9 mouse cellular contexts compared by ENCODE assay signal in genomic region chr17:28143751-28144150, GRCm38 (mm10). TPM values are rescaled to one million over a fixed set of nuclear protein-coding genes. Genes with fewer than 3 reads are reported as not detected.
DNase-seq lines count a peak whose midpoint lies in the region; ATAC-seq and TF ChIP-seq lines count a peak whose summit lies in the region.
"Had no signal": no experiment of that assay in that cellular context is flagged by ENCODE, and none has a peak within 500 bp of the region (broad histone marks: within the 10 kb centered on the region; RNA-seq: fewer than 3 reads in every experiment).

No protein-coding gene starts in this region.

- DNase-seq in heart, adult 2 months, result no peak
- DNase-seq in ES-CJ7 (ENCODE audit: low read depth, low spot score), result peak; percentile 59
- peak; percentile 46 for DNase-seq in forebrain, postnatal 0 days
- no peak for DNase-seq in layer of hippocampus, postnatal 14 days (ENCODE audit: low spot score in 2 of 2)
- DNase-seq in spleen, postnatal 14 days (ENCODE audit: low spot score in 2 of 2), result no peak

- no peak for TF ChIP-seq CTCF in heart, adult 2 months (IDR thresholded peaks at IDR 0.05)
- no peak; the same call in 1 of the 2 replicates for TF ChIP-seq CTCF in forebrain, postnatal 0 days (IDR thresholded peaks at IDR 0.05; ENCODE audit: low read depth)

- TF ChIP-seq EP300 in heart, adult 2 months (IDR thresholded peaks at IDR 0.05; ENCODE audit: insufficient read depth, low read depth, low read length), result no peak

- peaks cover 39% of the 10 kb centered on the region for H3K4me1 ChIP-seq in heart, embryonic 15.5 days (replicated peaks)
- 0 out of 2 replicates have a peak, but pooled peaks cover 2% of the 10 kb centered on the region for H3K4me1 ChIP-seq in heart, adult 2 months (ENCODE audit: control insufficient read depth, insufficient read depth, low read length)
- peaks cover 14% of the 10 kb centered on the region; the same call in 1 of the 2 replicates for H3K4me1 ChIP-seq in forebrain, postnatal 0 days (ENCODE audit: insufficient read depth)
- H3K4me1 ChIP-seq in midbrain, embryonic 15.5 days, result peaks cover 67% of the 10 kb centered on the region

- no peak for TF ChIP-seq POLR2A in heart, adult 2 months (IDR thresholded peaks at IDR 0.05; ENCODE audit: insufficient read depth, low read depth, low read length)

- H3K4me2 ChIP-seq in heart, embryonic 15.5 days, result peak overlapping the region; percentile 99
- H3K4me2 ChIP-seq in forebrain, postnatal 0 days (ENCODE audit: low read depth), result peak overlapping the region; percentile 83
- H3K4me2 ChIP-seq in midbrain, embryonic 15.5 days, result peak overlapping the region; percentile 83

- intact Hi-C loops in heart, adult 2 months (cut with DNase I), result no loop called here

- H3K9me3 ChIP-seq in heart, embryonic 15.5 days (replicated peaks), result no peaks in the 10 kb centered on the region
- H3K9me3 ChIP-seq in forebrain, postnatal 0 days (ENCODE audit: low read length), result no peaks in the 10 kb centered on the region
- H3K9me3 ChIP-seq in midbrain, embryonic 15.5 days, result no peaks in the 10 kb centered on the region

- H3K79me2 ChIP-seq in heart, adult 2 months (replicated peaks; ENCODE audit: control insufficient read depth, insufficient read depth, low read length), result no peaks in the 10 kb centered on the region

- H3K27ac ChIP-seq in heart, embryonic 15.5 days, result no peak overlapping the region
- no peak overlapping the region for H3K27ac ChIP-seq in heart, adult 2 months
- H3K27ac ChIP-seq in forebrain, postnatal 0 days (ENCODE audit: low read depth, low read length), result no peak overlapping the region
- H3K27ac ChIP-seq in midbrain, embryonic 15.5 days, result peak overlapping the region; percentile 17; the same call in 1 of the 2 replicates

- peaks cover 85% of the 10 kb centered on the region for H3K27me3 ChIP-seq in heart, embryonic 15.5 days
- peaks cover 21% of the 10 kb centered on the region for H3K27me3 ChIP-seq in heart, adult 2 months (ENCODE audit: control insufficient read depth, insufficient read depth, low read length)
- no peaks in the 10 kb centered on the region for H3K27me3 ChIP-seq in forebrain, postnatal 0 days (ENCODE audit: insufficient read depth, low read length)
- H3K27me3 ChIP-seq in midbrain, embryonic 15.5 days (replicated peaks), result no peaks in the 10 kb centered on the region

- 8% methylated on average over 9 of the region's 9 CpGs for WGBS in heart, embryonic 15.5 days
- WGBS in heart, adult 2 months, result 8% methylated on average over 9 of the region's 9 CpGs
- WGBS in forebrain, postnatal 0 days, result 2% methylated on average over 9 of the region's 9 CpGs
- WGBS in midbrain, embryonic 15.5 days, result under 1% methylated on average over 9 of the region's 9 CpGs

- 0 out of 2 replicates have a peak overlapping the region, but pooled peaks have one; percentile 0 for H3K4me3 ChIP-seq in heart, embryonic 15.5 days
- no peak overlapping the region for H3K4me3 ChIP-seq in heart, adult 2 months
- peak overlapping the region; percentile 28 for H3K4me3 ChIP-seq in forebrain, postnatal 0 days (ENCODE audit: low read depth, low read length)
- H3K4me3 ChIP-seq in midbrain, embryonic 15.5 days, result peak overlapping the region; percentile 65

- H3K36me3 ChIP-seq in heart, embryonic 15.5 days, result no peaks in the 10 kb centered on the region
- no peaks in the 10 kb centered on the region for H3K36me3 ChIP-seq in heart, adult 2 months (ENCODE audit: control insufficient read depth, insufficient read depth, low read length)
- no peaks in the 10 kb centered on the region for H3K36me3 ChIP-seq in forebrain, postnatal 0 days (ENCODE audit: insufficient read depth)
- no peaks in the 10 kb centered on the region for H3K36me3 ChIP-seq in midbrain, embryonic 15.5 days (replicated peaks)

- ATAC-seq in heart, embryonic 15.5 days (replicated peaks; ENCODE audit: insufficient number of reproducible peaks, insufficient read depth, low FRiP score, low read depth), result no peak
- peak; percentile 21 for ATAC-seq in forebrain, postnatal 0 days
- ATAC-seq in midbrain, embryonic 15.5 days (replicated peaks), result no peak
- no peak for ATAC-seq in megakaryocyte progenitor cell, adult 5-6 weeks (replicated peaks; ENCODE audit: poor library complexity)

- no peak overlapping the region for H3K9ac ChIP-seq in heart, embryonic 15.5 days
- no peak overlapping the region for H3K9ac ChIP-seq in heart, adult 2 months (ENCODE audit: low read depth, low read length)
- H3K9ac ChIP-seq in forebrain, postnatal 0 days, result 0 out of 2 replicates have a peak overlapping the region, but pooled peaks have one; percentile 3
- H3K9ac ChIP-seq in midbrain, embryonic 15.5 days, result peak overlapping the region; percentile 36

RNA-seq across cellular contexts. Expression of gene Scube3, which starts 1.8 kb away (rescaled TPM):
- 0.76 and 1.7 TPM in 2 replicates for polyA plus RNA-seq in heart, embryonic 15.5 days (2015; fragmentation: Nextera tagmentation; extraction: Ambion mirVana)
- 1 to 10 TPM in 1 of 2 experiments, under 1 TPM in 1; 0.99 to 1.0 TPM for total RNA-seq in heart, adult 2 months (2021)
- 1.3 and 1.6 TPM in 2 replicates for polyA plus RNA-seq in heart, adult 2 months (2012; rRNA removed)
- 16.3 and 16.7 TPM in 2 replicates for total RNA-seq in forebrain, postnatal 0 days (2014; rRNA removed)
- 3.1 and 3.2 TPM in 2 replicates for polyA plus RNA-seq in forebrain, postnatal 0 days (2015; fragmentation: Nextera tagmentation; extraction: Ambion mirVana)
- 6.0 and 6.4 TPM in 2 replicates for polyA plus RNA-seq in midbrain, embryonic 15.5 days (2015; fragmentation: Nextera tagmentation; extraction: Ambion mirVana)
- 1 to 10 TPM; 1.7 to 2.4 TPM for total RNA-seq in layer of hippocampus, postnatal 14 days (2021)
- 0.02 and 0.07 TPM in 2 replicates for total RNA-seq in megakaryocyte progenitor cell, adult 5-6 weeks (2015)
- total RNA-seq in megakaryocyte progenitor cell, adult 5-6 weeks (2017), result 0.08 and 0.14 TPM in 2 replicates
- total RNA-seq: granulocyte monocyte progenitor cell, adult 5-6 weeks had no signal

RNA-seq across cellular contexts. Expression of gene Zfp523, which starts 33.2 kb away (rescaled TPM):
- 17.3 and 25.3 TPM in 2 replicates for polyA plus RNA-seq in heart, embryonic 15.5 days (2015; fragmentation: Nextera tagmentation; extraction: Ambion mirVana)
- total RNA-seq in heart, adult 2 months (2021), result 10 to 100 TPM; 12.4 to 12.5 TPM
- 22.9 and 30.8 TPM in 2 replicates for polyA plus RNA-seq in heart, adult 2 months (2012; rRNA removed)
- total RNA-seq in forebrain, postnatal 0 days (2014; rRNA removed), result 57.7 and 72.4 TPM in 2 replicates
- 36.5 and 41.1 TPM in 2 replicates for polyA plus RNA-seq in forebrain, postnatal 0 days (2015; fragmentation: Nextera tagmentation; extraction: Ambion mirVana)
- 53.4 and 55.0 TPM in 2 replicates for polyA plus RNA-seq in midbrain, embryonic 15.5 days (2015; fragmentation: Nextera tagmentation; extraction: Ambion mirVana)
- 100 to 1,000 TPM in 1 of 2 experiments, 10 to 100 TPM in 1; 95.1 to 102 TPM for total RNA-seq in layer of hippocampus, postnatal 14 days (2021)
- total RNA-seq in megakaryocyte progenitor cell, adult 5-6 weeks (2015), result 11.8 and 13.1 TPM in 2 replicates
- total RNA-seq in megakaryocyte progenitor cell, adult 5-6 weeks (2017), result 13.5 and 18.5 TPM in 2 replicates

Comparison
In these comparisons a context has a peak if more than half of its experiments do, and no peak if none do; other contexts are left out.
1. H3K9ac ChIP-seq: peak in forebrain, postnatal 0 days (single experiment) and midbrain, embryonic 15.5 days (single experiment); none in heart, embryonic 15.5 days (single experiment) and heart, adult 2 months (single experiment).
2. DNase-seq: peak in ES-CJ7 (single experiment) and forebrain, postnatal 0 days (single experiment); none in heart, adult 2 months (0 of 2), layer of hippocampus, postnatal 14 days (0 of 2) and spleen, postnatal 14 days (0 of 2).
3. Peak in every context shown above with its lines, with median percentiles within 50 percentile points of each other: H3K4me2 ChIP-seq.